In genomic region chr1:90280227-90280626, GRCm38 (mm10) we compare ENCODE assay signal across 28 mouse cellular contexts.
DNase-seq lines count a peak whose midpoint lies in the region; ATAC-seq and TF ChIP-seq lines count a peak whose summit lies in the region.
"Had no signal": no experiment of that assay in that cellular context is flagged by ENCODE, and none has a peak within 500 bp of the region (broad histone marks: within the 10 kb centered on the region; RNA-seq: fewer than 3 reads in every experiment).

No protein-coding gene starts in this region.

- no peak overlapping the region for H3K4me2 ChIP-seq in hindbrain, postnatal 0 days (ENCODE audit: low read depth, low read length)
- no peak overlapping the region for H3K4me2 ChIP-seq in hindbrain, embryonic 14.5 days (replicated peaks)
- no peak overlapping the region for H3K4me2 ChIP-seq in midbrain, embryonic 15.5 days
- H3K4me2 ChIP-seq in limb, embryonic 15.5 days: no peak overlapping the region
- H3K4me2 ChIP-seq: embryonic facial prominence, embryonic 12.5 days; heart, embryonic 13.5 days; hindbrain, embryonic 15.5 days; liver, embryonic 15.5 days; lung, embryonic 15.5 days; midbrain, embryonic 13.5 days; neural tube, embryonic 12.5 days had no signal

- intact Hi-C loops in left cerebral cortex, postnatal 10 days (cut with DNase I): no loop called here
- intact Hi-C loops in gastrocnemius, postnatal 14 days (cut with DNase I; ENCODE audit: low total_unique reads): no loop called here

- no peak for TF ChIP-seq CTCF in hindbrain, postnatal 0 days (IDR thresholded peaks at IDR 0.05; ENCODE audit: low read depth)

- peak overlapping the region; percentile 48; the same call in 1 of the 2 replicates for H3K27ac ChIP-seq in hindbrain, postnatal 0 days
- H3K27ac ChIP-seq in hindbrain, embryonic 14.5 days: no peak overlapping the region
- H3K27ac ChIP-seq in midbrain, embryonic 10.5 days (replicated peaks): peak overlapping the region; percentile 10; the same call in 1 of the 2 replicates
- no peak overlapping the region for H3K27ac ChIP-seq in midbrain, embryonic 15.5 days
- peak overlapping the region; percentile 47; the same call in 1 of the 2 replicates for H3K27ac ChIP-seq in limb, embryonic 10.5 days
- no peak overlapping the region for H3K27ac ChIP-seq in limb, embryonic 15.5 days
- H3K27ac ChIP-seq: embryonic facial prominence, embryonic 12.5 days; heart, embryonic 13.5 days; layer of hippocampus, adult 2 months; lung, embryonic 15.5 days; midbrain, embryonic 13.5 days; neural tube, embryonic 12.5 days had no signal

- DNase-seq in hindbrain, postnatal 0 days (ENCODE audit: low spot score): no peak
- DNase-seq in hindbrain, embryonic 14.5 days (ENCODE audit: low spot score): no peak
- DNase-seq in midbrain, embryonic 10.5 days (ENCODE audit: low spot score): no peak
- DNase-seq in limb, embryonic 10.5 days (ENCODE audit: low spot score): no peak
- no peak for DNase-seq in left cerebral cortex, postnatal 10 days (ENCODE audit: extremely low spot score in 1 of 2, low spot score in 2 of 2)
- DNase-seq in gastrocnemius, postnatal 14 days: no peak
- DNase-seq: adrenal gland, postnatal 14 days; cerebellum, adult 11-12 months; cerebellum, adult 9-11 months; gastrocnemius, adult 2 months; heart, postnatal 10 days; kidney, adult 18-20 months; kidney, postnatal 36 days; liver; right cerebral cortex, postnatal 14 days; thymus, postnatal 4 days had no signal

- H3K4me3 ChIP-seq in hindbrain, postnatal 0 days (ENCODE audit: low read length): no peak overlapping the region
- no peak overlapping the region for H3K4me3 ChIP-seq in hindbrain, embryonic 14.5 days (replicated peaks; ENCODE audit: low read length)
- no peak overlapping the region for H3K4me3 ChIP-seq in midbrain, embryonic 10.5 days
- no peak overlapping the region for H3K4me3 ChIP-seq in midbrain, embryonic 15.5 days
- H3K4me3 ChIP-seq in limb, embryonic 10.5 days: no peak overlapping the region
- no peak overlapping the region for H3K4me3 ChIP-seq in limb, embryonic 15.5 days
- H3K4me3 ChIP-seq: embryonic facial prominence, embryonic 12.5 days; gastrocnemius, adult 2 months; heart, embryonic 13.5 days; hindbrain, embryonic 15.5 days; layer of hippocampus, adult 2 months; liver, embryonic 15.5 days; lung, embryonic 15.5 days; midbrain, embryonic 13.5 days; neural tube, embryonic 12.5 days had no signal

- no peaks in the 10 kb centered on the region for H3K27me3 ChIP-seq in hindbrain, postnatal 0 days (ENCODE audit: insufficient read depth, low read length)
- no peaks in the 10 kb centered on the region for H3K27me3 ChIP-seq in hindbrain, embryonic 14.5 days (ENCODE audit: control insufficient read depth, insufficient read depth, low read length)
- no peaks in the 10 kb centered on the region for H3K27me3 ChIP-seq in midbrain, embryonic 10.5 days (ENCODE audit: low read depth, poor library complexity, severe bottlenecking)
- no peaks in the 10 kb centered on the region for H3K27me3 ChIP-seq in midbrain, embryonic 15.5 days (replicated peaks)
- H3K27me3 ChIP-seq in limb, embryonic 10.5 days (ENCODE audit: low read depth, poor library complexity, severe bottlenecking): 0 out of 2 replicates have a peak, but pooled peaks cover 11% of the 10 kb centered on the region
- H3K27me3 ChIP-seq in limb, embryonic 15.5 days: no peaks in the 10 kb centered on the region
- H3K27me3 ChIP-seq: embryonic facial prominence, embryonic 12.5 days; hindbrain, embryonic 15.5 days; midbrain, embryonic 13.5 days; neural tube, embryonic 12.5 days; Patski had no signal

- H3K4me1 ChIP-seq in hindbrain, postnatal 0 days (ENCODE audit: insufficient read depth, low read length): peaks cover 23% of the 10 kb centered on the region
- H3K4me1 ChIP-seq in hindbrain, embryonic 14.5 days (replicated peaks; ENCODE audit: control insufficient read depth, insufficient read depth, low read length): peaks cover 32% of the 10 kb centered on the region
- H3K4me1 ChIP-seq in midbrain, embryonic 10.5 days: peaks cover 50% of the 10 kb centered on the region
- H3K4me1 ChIP-seq in midbrain, embryonic 15.5 days: peaks cover 33% of the 10 kb centered on the region
- H3K4me1 ChIP-seq in limb, embryonic 10.5 days: peaks cover 38% of the 10 kb centered on the region
- peaks cover 64% of the 10 kb centered on the region for H3K4me1 ChIP-seq in limb, embryonic 15.5 days

- H3K9me3 ChIP-seq in hindbrain, postnatal 0 days (ENCODE audit: low read length): no peaks in the 10 kb centered on the region
- H3K9me3 ChIP-seq in hindbrain, embryonic 14.5 days (ENCODE audit: control insufficient read depth, low read length): no peaks in the 10 kb centered on the region
- no peaks in the 10 kb centered on the region for H3K9me3 ChIP-seq in midbrain, embryonic 10.5 days (replicated peaks)
- no peaks in the 10 kb centered on the region for H3K9me3 ChIP-seq in midbrain, embryonic 15.5 days
- no peaks in the 10 kb centered on the region for H3K9me3 ChIP-seq in limb, embryonic 10.5 days (replicated peaks)
- no peaks in the 10 kb centered on the region for H3K9me3 ChIP-seq in limb, embryonic 15.5 days
- H3K9me3 ChIP-seq: embryonic facial prominence, embryonic 12.5 days; heart, embryonic 13.5 days; hindbrain, embryonic 15.5 days; liver, embryonic 15.5 days; lung, embryonic 15.5 days; midbrain, embryonic 13.5 days; neural tube, embryonic 12.5 days had no signal

- 56% methylated on average over 8 of the region's 8 CpGs for WGBS in hindbrain, postnatal 0 days
- WGBS in hindbrain, embryonic 14.5 days: 76% methylated on average over 8 of the region's 8 CpGs
- 81% methylated on average over 8 of the region's 8 CpGs for WGBS in midbrain, embryonic 10.5 days
- WGBS in midbrain, embryonic 15.5 days: 68% methylated on average over 8 of the region's 8 CpGs
- WGBS in limb, embryonic 10.5 days: 53% methylated on average over 8 of the region's 8 CpGs
- 37% methylated on average over 8 of the region's 8 CpGs for WGBS in limb, embryonic 15.5 days

- H3K9ac ChIP-seq in hindbrain, postnatal 0 days (replicated peaks; ENCODE audit: low read length): no peak overlapping the region
- no peak overlapping the region for H3K9ac ChIP-seq in hindbrain, embryonic 14.5 days
- no peak overlapping the region for H3K9ac ChIP-seq in midbrain, embryonic 15.5 days
- no peak overlapping the region for H3K9ac ChIP-seq in limb, embryonic 15.5 days
- H3K9ac ChIP-seq: embryonic facial prominence, embryonic 12.5 days; heart, embryonic 13.5 days; hindbrain, embryonic 15.5 days; liver, embryonic 15.5 days; lung, embryonic 15.5 days; midbrain, embryonic 13.5 days; neural tube, embryonic 12.5 days had no signal

- H3K36me3 ChIP-seq in hindbrain, postnatal 0 days (ENCODE audit: insufficient read depth, low read length): no peaks in the 10 kb centered on the region
- no peaks in the 10 kb centered on the region for H3K36me3 ChIP-seq in hindbrain, embryonic 14.5 days (replicated peaks; ENCODE audit: control insufficient read depth, insufficient read depth)
- H3K36me3 ChIP-seq in midbrain, embryonic 10.5 days: no peaks in the 10 kb centered on the region
- H3K36me3 ChIP-seq in midbrain, embryonic 15.5 days (replicated peaks): no peaks in the 10 kb centered on the region
- no peaks in the 10 kb centered on the region for H3K36me3 ChIP-seq in limb, embryonic 10.5 days
- H3K36me3 ChIP-seq in limb, embryonic 15.5 days: no peaks in the 10 kb centered on the region
- H3K36me3 ChIP-seq: embryonic facial prominence, embryonic 12.5 days; heart, embryonic 13.5 days; hindbrain, embryonic 15.5 days; liver, embryonic 15.5 days; lung, embryonic 15.5 days; midbrain, embryonic 13.5 days; neural tube, embryonic 12.5 days had no signal

- ATAC-seq in hindbrain, postnatal 0 days: no peak
- no peak for ATAC-seq in hindbrain, embryonic 14.5 days (ENCODE audit: low FRiP score)
- no peak for ATAC-seq in midbrain, embryonic 15.5 days (replicated peaks)
- ATAC-seq in limb, embryonic 15.5 days (ENCODE audit: insufficient number of reproducible peaks, low FRiP score, low TSS enrichment, low read depth): 0 out of 2 replicates have a peak, but pooled peaks have one; percentile 26
- ATAC-seq: forebrain, embryonic 14.5 days; midbrain, embryonic 13.5 days; Patski had no signal

Comparison
In these comparisons a context has a peak if more than half of its experiments do, and no peak if none do; other contexts are left out.
1. H3K27ac ChIP-seq: peak in hindbrain, postnatal 0 days (single experiment), midbrain, embryonic 10.5 days (single experiment) and limb, embryonic 10.5 days (single experiment); none in hindbrain, embryonic 14.5 days (single experiment), midbrain, embryonic 15.5 days (single experiment) and limb, embryonic 15.5 days (single experiment).